Mouse (Mus musculus): ENCODE measurements around the gene Smagp.

- TF ChIP-seq POLR2A (IDR thresholded peaks at IDR 0.05; ENCODE audit: insufficient read depth, low read depth, low read length) (no peak), CTCF (IDR thresholded peaks at IDR 0.05; ENCODE audit: insufficient read depth, low read depth, low read length) (no peak)
Measured at GRCm38 (mm10) chr15:100601669-100602068, 35.1 kb downstream of the Smagp start.

All from olfactory bulb, adult 2 months (tissue).